Mouse (Mus musculus): ENCODE data around the gene Marc1. TPM values are rescaled to one million over a fixed set of nuclear protein-coding genes. Genes with fewer than 3 reads are reported as not detected.

Marc1 gene
- polyA plus RNA-seq (2012; rRNA removed): 0.23 and 0.36 TPM in 2 replicates

DNA sequence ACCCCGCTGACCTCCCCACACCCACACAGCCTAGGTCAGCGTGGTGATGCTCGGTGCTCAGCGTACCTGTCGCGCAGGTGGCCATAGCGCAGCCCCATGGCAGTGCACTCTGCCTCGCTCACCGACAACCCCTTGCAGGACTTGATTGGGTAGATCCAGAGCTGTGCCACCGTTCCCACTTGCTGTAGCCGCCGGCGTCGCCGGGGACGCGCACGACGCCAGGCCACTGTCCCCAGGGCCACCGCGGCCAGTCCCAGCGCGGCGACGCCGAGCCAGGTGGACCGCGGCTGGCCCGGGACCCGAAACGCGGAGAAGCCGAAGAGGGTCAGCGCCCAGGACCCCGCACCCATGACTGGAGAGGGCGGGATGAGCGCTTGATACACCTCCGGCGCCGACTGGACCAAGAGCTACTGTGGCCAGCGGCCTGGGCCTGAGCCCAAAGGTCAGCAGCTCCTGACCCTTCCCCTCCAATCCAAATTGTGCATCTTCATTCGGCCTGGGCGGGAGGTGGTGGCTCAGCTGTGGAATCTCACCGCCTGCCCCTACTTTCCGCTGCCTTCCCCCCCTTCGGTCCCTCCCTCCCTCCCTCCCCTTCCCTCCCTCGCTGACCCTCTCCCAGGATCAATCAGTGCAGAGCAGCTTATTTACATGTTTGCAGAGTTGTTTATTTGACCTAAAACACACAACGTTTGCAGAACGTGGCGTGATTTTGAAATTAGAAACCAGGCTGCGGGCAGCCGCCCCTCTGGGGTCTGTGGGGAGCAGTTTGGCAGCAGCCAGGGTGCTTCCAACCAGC, at the start of gene Marc1:
TSS of gene Marc1 (minus strand) at position 534 of the 796 bp plus-strand sequence.

DNA sequence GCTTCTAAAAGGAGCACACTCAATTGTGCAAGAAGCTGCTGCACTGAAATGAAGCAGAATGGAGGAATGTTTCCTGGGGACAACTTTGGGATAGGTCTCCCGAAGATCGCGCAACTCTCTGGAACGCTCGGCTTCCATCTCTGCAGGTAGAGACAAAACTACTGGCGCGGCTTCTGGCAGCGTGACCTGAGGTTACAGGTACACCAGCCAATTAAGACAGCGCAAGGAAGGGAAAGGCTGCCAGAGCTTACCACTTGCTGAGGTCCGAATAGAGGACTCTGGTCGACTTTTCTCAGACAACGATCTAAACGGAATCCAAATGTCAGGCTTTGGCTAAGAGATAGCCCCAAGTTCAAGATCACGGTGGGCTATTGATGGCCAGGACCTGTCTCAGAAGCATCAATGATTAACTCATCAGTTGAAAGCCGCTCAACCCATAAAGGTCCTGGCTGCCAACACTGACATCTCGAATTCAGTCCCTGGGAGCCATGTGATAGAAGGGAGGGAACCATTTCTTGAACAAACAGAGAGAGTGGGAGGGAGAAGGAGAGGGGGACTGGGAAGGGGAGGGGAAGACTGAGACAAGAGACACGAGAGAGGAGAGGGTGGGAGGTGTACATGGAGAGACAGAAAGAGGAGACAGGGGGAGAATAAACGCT, 35.1 kb upstream of the Marc1 start, which contains the start of gene Marc2:
TSS of gene Marc2 (minus strand) at position 360 of the 659 bp plus-strand sequence.

Other genes with a start within 250 kb of the Marc1 start
- 0.85 and 1.1 TPM in 2 replicates for gene Hlx, start 78.7 kb downstream of the Marc1 start, polyA plus RNA-seq (2012; rRNA removed)
- gene Marc2, start 35.1 kb upstream of the Marc1 start, polyA plus RNA-seq (2012; rRNA removed): 46.5 and 51.4 TPM in 2 replicates
- gene C130074G19Rik, start 71.9 kb upstream of the Marc1 start, polyA plus RNA-seq (2012; rRNA removed): 4.2 and 4.8 TPM in 2 replicates
- gene Mark1, start 188.3 kb upstream of the Marc1 start, polyA plus RNA-seq (2012; rRNA removed): 44.4 and 53.6 TPM in 2 replicates

All from central nervous system, embryonic 18 days (tissue).